Mouse (Mus musculus): ENCODE data around the gene Pacsin2.

DNA sequence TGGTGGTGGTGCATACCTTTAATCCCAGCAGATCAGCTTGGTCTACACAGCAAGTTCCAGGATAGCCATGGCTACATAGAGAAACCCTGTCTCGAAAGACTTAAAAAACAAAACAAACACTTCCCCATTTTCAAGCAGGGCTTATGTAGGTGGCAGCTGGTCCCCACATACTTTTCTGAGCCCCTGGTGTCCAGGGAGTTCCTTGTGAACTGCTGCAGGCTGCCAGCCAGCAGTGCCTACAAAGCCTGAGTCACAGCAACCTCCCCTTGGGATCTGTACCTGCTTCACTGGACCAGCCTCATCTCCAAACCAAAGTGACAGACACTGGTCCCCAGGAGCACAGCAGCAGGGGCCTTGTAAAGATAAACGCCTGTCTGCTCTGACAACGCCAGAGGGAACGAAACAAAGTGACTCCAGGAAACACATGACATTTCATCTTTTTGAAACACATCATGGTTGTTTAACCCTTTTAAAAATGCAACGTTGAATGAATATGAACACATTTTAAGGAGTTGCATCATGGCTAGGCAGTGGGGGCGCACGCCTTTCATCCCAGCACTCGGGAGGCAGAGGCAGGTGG, 18.3 kb upstream of the Pacsin2 start:
- TF ChIP-seq POLR2A (IDR thresholded peaks at IDR 0.05; ENCODE audit: low read depth, low read length) = no peak
- no peak for TF ChIP-seq CTCF (IDR thresholded peaks at IDR 0.05; ENCODE audit: extremely low read depth, insufficient read length, insufficient replicate concordance, low read depth, low read length)
